Mouse (Mus musculus) layer of hippocampus, postnatal 10 days (tissue): ENCODE data around the gene Pdzd4. TPM values are rescaled to one million over a fixed set of nuclear protein-coding genes. Genes with fewer than 3 reads are reported as not detected.
A peak's percentile ranks its signal among the peaks of the same experiment; 100 is the strongest.

Experiments used
- DNase-seq, 2 experiments: peaks; one replicate each; pipeline ENCODE4 v3.0.0; 2021; ENCODE audit warnings: low spot score in 2 of 2
- long read RNA-seq: library from polyadenylated mRNA; stranded (forward); transcript quantifications from one replicate; pipeline ENCODE4 v2.0.0, GENCODE M21; 2023
- total RNA-seq, 2 experiments: library from RNA; stranded (reverse); gene quantifications; 2 replicates each; pipeline ENCODE4 v1.2.3; 2021

Pdzd4 gene
- 100 to 1,000 TPM; 110 to 111 TPM for total RNA-seq
- long read RNA-seq, partial matches to known transcripts, result 0 of 8 reads
- long read RNA-seq, other reads (novel, unspliced or antisense), result 8 of 8 reads

- DNase-seq, result peak; percentile 60 to 66
These were observed at the start of gene Pdzd4 for GRCm38 (mm10) chrX:73824185-73825151. TSS of gene Pdzd4 (minus strand) at chrX:73824969.

- no peak for DNase-seq
These were observed 47.2 kb upstream of the Pdzd4 start for GRCm38 (mm10) chrX:73871956-73872355.

- no peak for DNase-seq
These were observed 46.7 kb upstream of the Pdzd4 start for GRCm38 (mm10) chrX:73871474-73871873.

GRCm38 (mm10) chrX:73869334-73869733, 44.6 kb upstream of the Pdzd4 start:
- no peak for DNase-seq

GRCm38 (mm10) chrX:73867852-73868251, 43.1 kb upstream of the Pdzd4 start:
- DNase-seq, result no peak

DNA sequence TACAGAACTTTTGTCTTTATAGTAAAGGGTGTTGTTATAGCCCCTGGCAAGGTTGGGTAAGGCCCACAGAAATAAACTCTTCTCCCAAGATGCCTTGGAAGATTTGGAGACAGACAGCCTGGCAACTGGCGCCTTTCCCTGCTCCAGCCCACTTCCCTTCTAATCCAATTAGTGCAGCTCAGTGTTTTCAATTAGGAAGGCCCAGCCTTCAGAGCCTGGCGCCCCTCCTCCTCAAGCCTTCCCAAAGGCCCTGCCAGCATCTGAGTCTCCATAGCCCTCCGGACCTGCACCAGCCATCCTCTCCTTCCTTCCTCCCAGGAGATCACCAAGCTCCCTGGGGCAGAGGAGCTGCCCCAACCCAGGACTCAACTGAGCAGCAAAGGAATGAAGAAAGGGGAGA, 42.5 kb upstream of the Pdzd4 start:
- peak in 1 of 2 experiments; percentile 23 for DNase-seq

GRCm38 (mm10) chrX:73864692-73865091, 39.9 kb upstream of the Pdzd4 start:
- no peak for DNase-seq

DNA sequence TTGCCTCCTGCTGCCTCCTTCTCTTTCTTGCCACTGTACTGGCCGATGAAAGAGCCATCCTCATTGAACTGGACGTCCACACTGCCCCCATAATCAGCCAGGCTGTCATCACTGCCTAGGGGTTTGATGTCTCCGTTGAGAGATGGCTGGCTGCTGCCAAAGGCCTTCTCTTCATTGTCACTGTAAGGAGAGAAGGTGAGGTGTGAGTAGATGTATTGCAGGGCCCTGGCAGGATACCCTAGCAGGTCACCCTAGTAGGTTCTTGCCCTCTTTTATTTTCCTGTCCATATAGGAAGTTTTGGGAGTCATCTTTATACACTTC, 30.3 kb upstream of the Pdzd4 start:
- no peak for DNase-seq

GRCm38 (mm10) chrX:73854326-73855086, 29.7 kb upstream of the Pdzd4 start:
- DNase-seq, result no peak

- no peak for DNase-seq
These were observed 11.9 kb upstream of the Pdzd4 start for GRCm38 (mm10) chrX:73836691-73837090.

- DNase-seq, result no peak
These were observed 11.0 kb upstream of the Pdzd4 start for GRCm38 (mm10) chrX:73835731-73836130.

DNA sequence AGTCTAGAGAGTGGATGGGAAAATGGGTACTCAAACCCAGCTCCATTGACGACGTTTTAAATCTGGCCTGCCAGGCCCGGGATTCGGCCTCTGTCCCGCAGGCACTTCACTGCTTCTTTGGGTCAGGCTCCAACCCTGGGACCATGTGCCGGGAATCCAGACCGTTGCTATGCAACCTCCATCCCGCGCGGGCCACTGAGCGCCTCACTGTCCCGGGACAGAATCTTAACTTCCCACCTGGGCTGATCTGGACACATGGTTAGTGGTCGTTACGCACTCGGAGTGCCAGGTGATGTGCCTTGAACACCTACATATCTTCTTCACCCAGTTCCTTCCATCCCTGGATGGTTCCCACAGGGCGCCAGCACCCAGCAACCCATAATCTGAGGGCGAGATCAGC, 1.0 kb downstream of the Pdzd4 start:
- DNase-seq, result peak in 1 of 2 experiments; percentile 20

GRCm38 (mm10) chrX:73816596-73817314, 8.0 kb downstream of the Pdzd4 start:
- DNase-seq, result no peak

- no peak for DNase-seq
These were observed 9.7 kb downstream of the Pdzd4 start for GRCm38 (mm10) chrX:73815072-73815471.

DNA sequence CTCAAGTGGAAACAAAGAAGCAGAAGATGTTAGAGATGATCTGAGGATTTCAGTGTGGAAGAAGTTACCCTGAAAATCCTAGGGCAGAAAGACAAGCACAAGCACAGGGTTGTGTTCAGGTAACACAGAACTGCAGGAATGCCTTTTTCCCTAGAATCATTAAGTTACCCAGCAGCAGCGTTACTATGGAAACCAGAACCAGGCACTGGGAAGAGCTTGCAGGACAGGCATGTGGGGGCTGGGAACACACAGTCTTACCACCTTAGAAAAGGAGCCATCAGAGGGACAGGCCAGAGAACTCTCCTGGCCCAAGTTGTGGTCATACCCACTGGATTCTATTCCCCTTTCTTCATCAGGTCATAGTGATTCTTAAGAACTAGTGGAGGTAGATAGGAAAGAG, 19.0 kb downstream of the Pdzd4 start:
- DNase-seq, result no peak

- peak; percentile 54 to 71 for DNase-seq
These were observed 26.3 kb downstream of the Pdzd4 start for GRCm38 (mm10) chrX:73798502-73798901.

GRCm38 (mm10) chrX:73797511-73797910, 27.3 kb downstream of the Pdzd4 start:
- DNase-seq, result no peak

DNA sequence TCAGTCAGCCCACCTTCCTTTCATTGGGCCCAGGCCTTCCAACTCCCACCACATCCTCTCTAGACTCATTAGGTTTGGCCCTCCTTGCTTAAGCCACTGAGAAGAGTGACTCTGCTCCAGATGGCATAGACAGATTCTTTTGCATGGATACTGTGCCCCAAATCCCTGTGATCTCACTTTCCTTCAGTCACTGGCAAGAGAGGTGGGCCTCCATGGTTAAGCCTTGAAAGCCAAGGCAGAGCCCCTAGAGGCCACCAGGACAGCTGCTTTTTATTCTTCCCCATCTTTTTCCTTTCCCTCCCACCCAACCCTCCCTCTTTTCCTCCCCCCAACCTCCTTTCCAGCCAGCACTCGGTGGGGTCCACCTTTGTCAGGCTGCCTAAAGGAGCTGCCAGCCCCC, 31.3 kb downstream of the Pdzd4 start:
- no peak for DNase-seq

DNA sequence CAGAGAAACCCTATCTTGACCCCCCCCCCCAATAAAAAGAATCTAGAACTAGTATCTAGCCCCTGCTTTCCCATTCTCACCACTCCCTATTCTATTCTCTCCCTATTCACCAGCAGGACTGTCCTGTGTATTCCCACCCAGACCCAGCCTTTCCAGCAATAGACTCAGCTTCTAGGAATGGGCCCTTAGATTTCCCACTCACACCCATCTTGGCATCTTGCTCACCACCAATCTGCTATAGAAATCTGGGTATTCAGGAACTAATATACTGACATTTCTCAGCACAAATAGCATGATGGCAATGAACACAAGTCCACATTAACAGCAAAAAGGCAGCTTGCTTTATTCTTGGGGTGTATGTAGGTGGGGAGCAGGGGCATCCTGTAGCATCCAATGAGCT, 31.7 kb downstream of the Pdzd4 start:
- no peak for DNase-seq

DNA sequence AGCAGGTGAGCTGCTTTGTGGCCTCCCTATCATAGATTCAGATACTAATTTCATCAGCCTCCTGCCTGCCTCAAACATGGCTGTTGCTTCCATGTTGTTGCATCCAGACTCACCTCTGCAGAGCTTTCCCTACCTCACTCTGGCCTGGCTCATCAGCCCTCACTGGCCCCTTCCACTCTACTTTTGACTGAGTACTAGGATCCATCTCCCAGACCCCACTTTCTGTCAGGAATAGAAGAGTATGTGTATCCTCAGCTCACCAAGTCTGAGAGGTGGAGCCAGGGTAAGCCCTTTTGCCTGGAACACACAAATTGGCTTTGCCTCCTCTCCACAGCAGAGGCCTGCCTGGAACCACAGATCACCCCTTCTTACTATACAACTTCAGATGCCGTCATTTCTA, 36.3 kb downstream of the Pdzd4 start:
- no peak for DNase-seq

DNA sequence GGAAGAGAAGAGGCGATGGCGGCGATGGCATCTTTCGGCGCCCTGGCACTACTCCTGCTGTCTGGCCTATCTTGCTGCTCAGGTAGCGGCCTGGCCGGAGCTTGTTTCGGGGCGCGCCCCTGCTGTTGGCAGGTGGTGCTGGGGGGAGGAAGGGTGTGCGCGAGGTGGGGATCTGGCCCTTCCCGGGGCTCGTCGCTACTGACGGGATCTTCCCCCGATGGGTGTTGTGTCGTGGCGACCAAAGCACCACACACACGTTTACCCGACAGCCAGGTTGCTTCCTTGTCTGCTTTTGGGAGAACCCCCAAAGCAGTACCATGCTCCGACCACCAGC, 37.6 kb downstream of the Pdzd4 start:
- no peak for DNase-seq
